Mouse (Mus musculus) heart, embryonic 15.5 days (tissue): ENCODE results near the gene Espn. TPM values are rescaled to one million over a fixed set of nuclear protein-coding genes. Genes with fewer than 3 reads are reported as not detected.

Source experiments
- ATAC-seq: fragments of 200-750 bp; cut with Nextera tagmentation; replicated peaks from 2 replicates; pipeline ENCODE4 v1.8.0; 2017; ENCODE audit warnings: low read depth, moderate TSS enrichment; ENCODE audit not compliant: insufficient number of reproducible peaks, insufficient read depth, low FRiP score
- H3K27ac ChIP-seq: fragments of 300-500 bp; sonication (generic); 2 replicates; pipeline ENCODE4 v1.5.1; 2015; ENCODE audit warnings: mild to moderate bottlenecking, inconsistent platforms
- H3K27me3 ChIP-seq: fragments of 300-500 bp; sonication (generic); 2 replicates; pipeline ENCODE4 v1.6.1; 2015; ENCODE audit warnings: inconsistent platforms
- H3K36me3 ChIP-seq: fragments of 300-500 bp; sonication (generic); 2 replicates; pipeline ENCODE4 v1.6.1; 2015; ENCODE audit warnings: mild to moderate bottlenecking, inconsistent platforms
- H3K4me1 ChIP-seq: fragments of 300-500 bp; sonication (generic); replicated peaks from 2 replicates; pipeline ENCODE4 v1.6.1; 2015; ENCODE audit warnings: inconsistent platforms
- H3K4me2 ChIP-seq: fragments of 300-500 bp; sonication (generic); 2 replicates; pipeline ENCODE4 v1.6.1; 2015; ENCODE audit warnings: inconsistent platforms, mild to moderate bottlenecking, moderate library complexity
- H3K4me3 ChIP-seq: fragments of 300-500 bp; sonication (generic); 2 replicates; pipeline ENCODE4 v1.5.1; 2015; ENCODE audit warnings: mild to moderate bottlenecking, inconsistent platforms
- H3K9ac ChIP-seq: fragments of 300-500 bp; sonication (generic); 2 replicates; pipeline ENCODE4 v1.6.1; 2015; ENCODE audit warnings: mild to moderate bottlenecking, inconsistent platforms
- H3K9me3 ChIP-seq: fragments of 300-500 bp; sonication (generic); replicated peaks from 2 replicates; pipeline ENCODE4 v1.6.1; 2016; ENCODE audit warnings: inconsistent platforms
- WGBS: fragments of 180-500 bp; shearing (Covaris S2); methylation state at CpG from one replicate; pipeline ENCODE4 v1.1.7; 2015; ENCODE audit warnings: mixed read lengths; 5-methylcytosine and 5-hydroxymethylcytosine counted together
- polyA plus RNA-seq: library from polyadenylated mRNA; unstranded; fragments of >200 nt; fragmentation: Nextera tagmentation; extraction: Ambion mirVana; gene quantifications from 2 replicates; pipeline ENCODE4 v1.2.1, GENCODE M21; 2015

Espn gene
- polyA plus RNA-seq, 1 experiment from 2014 or later: 0.93 TPM

GRCm38 (mm10) chr4:152161601-152162000 is 9.4 kb upstream of the Espn start:
- Histone ChIP-seq H3K27ac (no peak overlapping the region), H3K9ac (no peak overlapping the region), H3K4me1 (peaks cover 28% of the 10 kb centered on the region), H3K4me2 (no peak overlapping the region), H3K27me3 (peaks cover 74% of the 10 kb centered on the region), H3K4me3 (no peak overlapping the region), H3K36me3 (no peaks in the 10 kb centered on the region), H3K9me3 (no peaks in the 10 kb centered on the region)
- 75% methylated on average over 6 of the region's 6 CpGs for WGBS
- no peak for ATAC-seq

GRCm38 (mm10) chr4:152160748-152161147 is 8.6 kb upstream of the Espn start:
- 49% methylated on average over 4 of the region's 4 CpGs for WGBS
- Histone ChIP-seq H3K27me3 (peaks cover 78% of the 10 kb centered on the region), H3K9ac (no peak overlapping the region), H3K36me3 (no peaks in the 10 kb centered on the region), H3K27ac (no peak overlapping the region), H3K4me2 (no peak overlapping the region), H3K4me1 (peaks cover 27% of the 10 kb centered on the region), H3K4me3 (no peak overlapping the region), H3K9me3 (no peaks in the 10 kb centered on the region)
- no peak for ATAC-seq

GRCm38 (mm10) chr4:152159285-152159678 is 7.1 kb upstream of the Espn start:
- Histone ChIP-seq H3K4me1 (peaks cover 21% of the 10 kb centered on the region), H3K27ac (no peak overlapping the region), H3K4me2 (peak overlapping the region; percentile 61), H3K27me3 (peaks cover 87% of the 10 kb centered on the region), H3K9ac (no peak overlapping the region), H3K4me3 (peak overlapping the region; percentile 39), H3K36me3 (no peaks in the 10 kb centered on the region), H3K9me3 (no peaks in the 10 kb centered on the region)
- ATAC-seq: no peak
- 2% methylated on average over 19 of the region's 19 CpGs for WGBS

GRCm38 (mm10) chr4:152158585-152159284 is 6.6 kb upstream of the Espn start, which contains the start of gene Hes2:
TSS of gene Hes2 (plus strand) at chr4:152158867.
- no peaks in the 10 kb centered on the region for H3K36me3 ChIP-seq
- peak within 1 kb of the TSS; percentile 61 for H3K4me2 ChIP-seq
- no peaks in the 10 kb centered on the region for H3K9me3 ChIP-seq
- no peak within 1 kb of the TSS for H3K27ac ChIP-seq
- peaks cover 83% of the 10 kb centered on the region for H3K27me3 ChIP-seq
- no peak for ATAC-seq
- H3K4me3 ChIP-seq: peak within 1 kb of the TSS; percentile 39
- H3K4me1 ChIP-seq: peaks cover 23% of the 10 kb centered on the region
- WGBS: 4% methylated on average over 35 of the region's 35 CpGs
- no peak within 1 kb of the TSS for H3K9ac ChIP-seq

GRCm38 (mm10) chr4:152157779-152158584 is 5.8 kb upstream of the Espn start:
- no peaks in the 10 kb centered on the region for H3K9me3 ChIP-seq
- 18% methylated on average over 21 of the region's 21 CpGs for WGBS
- H3K27me3 ChIP-seq: peaks cover 88% of the 10 kb centered on the region
- peaks cover 28% of the 10 kb centered on the region for H3K4me1 ChIP-seq
- no peaks in the 10 kb centered on the region for H3K36me3 ChIP-seq
- no peak for ATAC-seq
- peak overlapping the region; percentile 61 for H3K4me2 ChIP-seq
- H3K27ac ChIP-seq: no peak overlapping the region
- no peak overlapping the region for H3K9ac ChIP-seq
- H3K4me3 ChIP-seq: peak overlapping the region; percentile 39

GRCm38 (mm10) chr4:152155019-152155418 is 2.8 kb upstream of the Espn start:
- no peak overlapping the region for H3K27ac ChIP-seq
- peaks cover 87% of the 10 kb centered on the region for H3K27me3 ChIP-seq
- H3K4me3 ChIP-seq: no peak overlapping the region
- H3K36me3 ChIP-seq: no peaks in the 10 kb centered on the region
- H3K9ac ChIP-seq: no peak overlapping the region
- 56% methylated on average over 4 of the region's 4 CpGs for WGBS
- no peak for ATAC-seq
- no peaks in the 10 kb centered on the region for H3K9me3 ChIP-seq
- peaks cover 38% of the 10 kb centered on the region for H3K4me1 ChIP-seq
- H3K4me2 ChIP-seq: no peak overlapping the region

GRCm38 (mm10) chr4:152153771-152154177 is 1.6 kb upstream of the Espn start:
- 0 out of 2 replicates have a peak, but pooled peaks have one; percentile 42 for ATAC-seq
- Histone ChIP-seq H3K4me3 (peak overlapping the region; percentile 33), H3K4me1 (peaks cover 27% of the 10 kb centered on the region), H3K9me3 (no peaks in the 10 kb centered on the region), H3K27me3 (peaks cover 87% of the 10 kb centered on the region), H3K36me3 (no peaks in the 10 kb centered on the region), H3K27ac (no peak overlapping the region), H3K9ac (peak overlapping the region; percentile 18; the same call in 1 of the 2 replicates), H3K4me2 (peak overlapping the region; percentile 54)
- WGBS: 3% methylated on average over 23 of the region's 23 CpGs

- Histone ChIP-seq H3K27me3 (peaks cover 74% of the 10 kb centered on the region), H3K9ac (peak overlapping the region; percentile 23; the same call in 1 of the 2 replicates)
- WGBS: 33% methylated on average over 7 of the region's 7 CpGs
Measured at GRCm38 (mm10) chr4:152151451-152151965, 663 bp downstream of the Espn start.

GRCm38 (mm10) chr4:152150546-152150945 is 1.6 kb downstream of the Espn start:
- no peak for ATAC-seq
- peaks cover 17% of the 10 kb centered on the region for H3K4me1 ChIP-seq
- 56% methylated on average over 4 of the region's 4 CpGs for WGBS
- peaks cover 69% of the 10 kb centered on the region for H3K27me3 ChIP-seq
- H3K9ac ChIP-seq: no peak overlapping the region
- no peak overlapping the region for H3K4me2 ChIP-seq
- H3K36me3 ChIP-seq: no peaks in the 10 kb centered on the region
- H3K9me3 ChIP-seq: no peaks in the 10 kb centered on the region
- no peak overlapping the region for H3K4me3 ChIP-seq
- H3K27ac ChIP-seq: no peak overlapping the region

More at GRCm38 (mm10) chr4:152151451-152151965, 663 bp downstream of the Espn start:
- Histone ChIP-seq H3K36me3 (no peaks in the 10 kb centered on the region), H3K4me3 (peak overlapping the region; percentile 50), H3K9me3 (no peaks in the 10 kb centered on the region), H3K27ac (no peak overlapping the region), H3K4me2 (peak overlapping the region; percentile 81), H3K4me1 (peaks cover 17% of the 10 kb centered on the region)
- ATAC-seq: no peak

- no peaks in the 10 kb centered on the region for H3K4me1 ChIP-seq
- H3K4me3 ChIP-seq: no peak overlapping the region
- WGBS: 61% methylated on average over 11 of the region's 11 CpGs
- H3K4me2 ChIP-seq: no peak overlapping the region
- H3K27ac ChIP-seq: no peak overlapping the region
- H3K9ac ChIP-seq: no peak overlapping the region
- H3K36me3 ChIP-seq: no peaks in the 10 kb centered on the region
- peaks cover 38% of the 10 kb centered on the region for H3K27me3 ChIP-seq
- H3K9me3 ChIP-seq: no peaks in the 10 kb centered on the region
- peak; percentile 32; the same call in 1 of the 2 replicates for ATAC-seq
Measured at GRCm38 (mm10) chr4:152146033-152146827, 5.9 kb downstream of the Espn start.

GRCm38 (mm10) chr4:152145473-152145872 is 6.7 kb downstream of the Espn start:
- Histone ChIP-seq H3K27ac (no peak overlapping the region), H3K9me3 (no peaks in the 10 kb centered on the region), H3K4me3 (no peak overlapping the region), H3K27me3 (peaks cover 38% of the 10 kb centered on the region), H3K36me3 (no peaks in the 10 kb centered on the region), H3K4me1 (no peaks in the 10 kb centered on the region), H3K9ac (no peak overlapping the region), H3K4me2 (no peak overlapping the region)
- 62% methylated on average over 10 of the region's 10 CpGs for WGBS
- no peak for ATAC-seq
